Mouse (Mus musculus) erythroblast, embryonic 14.5 days (primary cell): ENCODE data around the gene Cd3eap. TPM values are rescaled to one million over a fixed set of nuclear protein-coding genes. Genes with fewer than 3 reads are reported as not detected.

Source experiments
- H3K27me3 ChIP-seq: 2 replicates; pipeline ENCODE4 v1.6.1; 2012; ENCODE audit warnings: inconsistent platforms; ENCODE audit not compliant: control insufficient read depth
- H3K36me3 ChIP-seq: 2 replicates; pipeline ENCODE4 v1.6.1; 2012; ENCODE audit warnings: mild to moderate bottlenecking, inconsistent platforms; ENCODE audit not compliant: control insufficient read depth
- H3K4me1 ChIP-seq: 2 replicates; pipeline ENCODE4 v1.6.1; 2012; ENCODE audit warnings: inconsistent platforms; ENCODE audit not compliant: control insufficient read depth
- H3K4me3 ChIP-seq: replicated peaks from 2 replicates; pipeline ENCODE3; 2012; ENCODE audit warnings: moderate library complexity, mild to moderate bottlenecking, inconsistent platforms
- H3K9me3 ChIP-seq: 2 replicates; pipeline ENCODE4 v1.6.1; 2012; ENCODE audit warnings: low read length, inconsistent platforms, mixed read lengths; ENCODE audit not compliant: control insufficient read depth
- GATA1 ChIP-seq: IDR thresholded peaks from 2 replicates; pipeline ENCODE4 v1.6.1; 2012; ENCODE audit warnings: low read length, inconsistent platforms, mixed read lengths
- TAL1 ChIP-seq: IDR thresholded peaks from 3 replicates; pipeline ENCODE4 v1.6.1; 2012; ENCODE audit warnings: low read length, inconsistent platforms, mixed read lengths
- polyA plus RNA-seq: library from polyadenylated mRNA; stranded (reverse); fragments of >175 nt; gene quantifications from 2 replicates; pipeline ENCODE4 v1.2.3, GENCODE M21; 2012

Cd3eap gene
- polyA plus RNA-seq, 1 experiment, result 0.70 TPM

- Histone ChIP-seq H3K4me1 (peaks cover 11% of the 10 kb centered on the region), H3K9me3 (no peaks in the 10 kb centered on the region), H3K4me3 (no peak overlapping the region), H3K27me3 (no peaks in the 10 kb centered on the region), H3K36me3 (peaks cover 95% of the 10 kb centered on the region)
- TF ChIP-seq GATA1 (no peak), TAL1 (no peak)
Measured at GRCm38 (mm10) chr7:19388699-19389413, 29.6 kb upstream of the Cd3eap start.

GRCm38 (mm10) chr7:19383708-19384107 is 24.4 kb upstream of the Cd3eap start:
- Histone ChIP-seq H3K9me3 (no peaks in the 10 kb centered on the region), H3K4me1 (peaks cover 35% of the 10 kb centered on the region), H3K4me3 (no peak overlapping the region), H3K36me3 (peaks cover 51% of the 10 kb centered on the region), H3K27me3 (no peaks in the 10 kb centered on the region)
- TF ChIP-seq TAL1, result no peak
- TF ChIP-seq GATA1, result no peak

- Histone ChIP-seq H3K36me3 (peaks cover 39% of the 10 kb centered on the region), H3K27me3 (no peaks in the 10 kb centered on the region), H3K4me1 (peaks cover 32% of the 10 kb centered on the region), H3K4me3 (peak overlapping the region; percentile 90), H3K9me3 (no peaks in the 10 kb centered on the region)
- TF ChIP-seq TAL1 (no peak), GATA1 (no peak)
Measured at GRCm38 (mm10) chr7:19382166-19382541, 22.9 kb upstream of the Cd3eap start.

- Histone ChIP-seq H3K4me1 (peaks cover 26% of the 10 kb centered on the region), H3K36me3 (peaks cover 33% of the 10 kb centered on the region), H3K27me3 (no peaks in the 10 kb centered on the region), H3K4me3 (peak within 1 kb of the TSS; percentile 90), H3K9me3 (no peaks in the 10 kb centered on the region)
- TF ChIP-seq GATA1 (no peak), TAL1 (no peak)
Measured at GRCm38 (mm10) chr7:19381377-19382165, 22.3 kb upstream of the Cd3eap start, which contains the start of gene Ercc2. Gene Ercc2 (plus strand): TSS chr7:19382010.

GRCm38 (mm10) chr7:19378049-19378448 is 18.8 kb upstream of the Cd3eap start:
- peaks cover 20% of the 10 kb centered on the region for H3K4me1 ChIP-seq
- no peak overlapping the region for H3K4me3 ChIP-seq
- peaks cover 6% of the 10 kb centered on the region for H3K36me3 ChIP-seq
- no peaks in the 10 kb centered on the region for H3K27me3 ChIP-seq
- TF ChIP-seq GATA1, result no peak
- no peak for TF ChIP-seq TAL1
- no peaks in the 10 kb centered on the region for H3K9me3 ChIP-seq

GRCm38 (mm10) chr7:19376019-19376418 is 16.7 kb upstream of the Cd3eap start:
- H3K4me1 ChIP-seq, result peaks cover 4% of the 10 kb centered on the region
- TF ChIP-seq TAL1, result no peak
- no peak for TF ChIP-seq GATA1
- H3K9me3 ChIP-seq, result no peaks in the 10 kb centered on the region
- no peaks in the 10 kb centered on the region for H3K27me3 ChIP-seq
- H3K36me3 ChIP-seq, result peaks cover 6% of the 10 kb centered on the region
- H3K4me3 ChIP-seq, result no peak overlapping the region

GRCm38 (mm10) chr7:19375368-19375767 is 16.1 kb upstream of the Cd3eap start:
- H3K36me3 ChIP-seq, result peaks cover 6% of the 10 kb centered on the region
- TF ChIP-seq GATA1, result no peak
- TF ChIP-seq TAL1, result no peak
- no peaks in the 10 kb centered on the region for H3K9me3 ChIP-seq
- H3K4me1 ChIP-seq, result peaks cover 3% of the 10 kb centered on the region; the same call in 1 of the 2 replicates
- no peak overlapping the region for H3K4me3 ChIP-seq
- no peaks in the 10 kb centered on the region for H3K27me3 ChIP-seq

- no peaks in the 10 kb centered on the region for H3K9me3 ChIP-seq
- peaks cover 6% of the 10 kb centered on the region for H3K36me3 ChIP-seq
- no peak for TF ChIP-seq GATA1
- no peak for TF ChIP-seq TAL1
- peaks cover 12% of the 10 kb centered on the region for H3K4me1 ChIP-seq
- no peak overlapping the region for H3K4me3 ChIP-seq
- H3K27me3 ChIP-seq, result peaks cover 16% of the 10 kb centered on the region
Measured at GRCm38 (mm10) chr7:19373367-19373766, 14.1 kb upstream of the Cd3eap start.

GRCm38 (mm10) chr7:19369823-19370425 is 10.6 kb upstream of the Cd3eap start:
- H3K27me3 ChIP-seq, result peaks cover 18% of the 10 kb centered on the region
- TF ChIP-seq TAL1 (no peak), GATA1 (no peak)
- no peak overlapping the region for H3K4me3 ChIP-seq
- no peaks in the 10 kb centered on the region for H3K9me3 ChIP-seq
- no peaks in the 10 kb centered on the region for H3K36me3 ChIP-seq
- H3K4me1 ChIP-seq, result peaks cover 14% of the 10 kb centered on the region
